Mouse (Mus musculus) heart, embryonic 15.5 days (tissue): Measurements from ENCODE around the gene Adam8. TPM values are rescaled to one million over a fixed set of nuclear protein-coding genes. Genes with fewer than 3 reads are reported as not detected.

Experiments
- ATAC-seq: fragments of 200-750 bp; cut with Nextera tagmentation; replicated peaks from 2 replicates; pipeline ENCODE4 v1.8.0; 2017; ENCODE audit warnings: low read depth, moderate TSS enrichment; ENCODE audit not compliant: insufficient number of reproducible peaks, insufficient read depth, low FRiP score
- H3K27ac ChIP-seq: fragments of 300-500 bp; sonication (generic); 2 replicates; pipeline ENCODE4 v1.5.1; 2015; ENCODE audit warnings: mild to moderate bottlenecking, inconsistent platforms
- H3K27me3 ChIP-seq: fragments of 300-500 bp; sonication (generic); 2 replicates; pipeline ENCODE4 v1.6.1; 2015; ENCODE audit warnings: inconsistent platforms
- H3K36me3 ChIP-seq: fragments of 300-500 bp; sonication (generic); 2 replicates; pipeline ENCODE4 v1.6.1; 2015; ENCODE audit warnings: mild to moderate bottlenecking, inconsistent platforms
- H3K4me1 ChIP-seq: fragments of 300-500 bp; sonication (generic); replicated peaks from 2 replicates; pipeline ENCODE4 v1.6.1; 2015; ENCODE audit warnings: inconsistent platforms
- H3K4me2 ChIP-seq: fragments of 300-500 bp; sonication (generic); 2 replicates; pipeline ENCODE4 v1.6.1; 2015; ENCODE audit warnings: inconsistent platforms, mild to moderate bottlenecking, moderate library complexity
- H3K4me3 ChIP-seq: fragments of 300-500 bp; sonication (generic); 2 replicates; pipeline ENCODE4 v1.5.1; 2015; ENCODE audit warnings: mild to moderate bottlenecking, inconsistent platforms
- H3K9ac ChIP-seq: fragments of 300-500 bp; sonication (generic); 2 replicates; pipeline ENCODE4 v1.6.1; 2015; ENCODE audit warnings: mild to moderate bottlenecking, inconsistent platforms
- H3K9me3 ChIP-seq: fragments of 300-500 bp; sonication (generic); replicated peaks from 2 replicates; pipeline ENCODE4 v1.6.1; 2016; ENCODE audit warnings: inconsistent platforms
- WGBS: fragments of 180-500 bp; shearing (Covaris S2); methylation state at CpG from one replicate; pipeline ENCODE4 v1.1.7; 2015; ENCODE audit warnings: mixed read lengths; 5-methylcytosine and 5-hydroxymethylcytosine counted together
- polyA plus RNA-seq: library from polyadenylated mRNA; unstranded; fragments of >200 nt; fragmentation: Nextera tagmentation; extraction: Ambion mirVana; gene quantifications from 2 replicates; pipeline ENCODE4 v1.2.1, GENCODE M21; 2015

Adam8 gene
- polyA plus RNA-seq, 1 experiment from 2014 or later: 1.3 TPM

GRCm38 (mm10) chr7:140001086-140001740 is 8.9 kb upstream of the Adam8 start:
- ATAC-seq: no peak
- H3K9me3 ChIP-seq: no peaks in the 10 kb centered on the region
- H3K27me3 ChIP-seq: no peaks in the 10 kb centered on the region
- H3K4me1 ChIP-seq: no peaks in the 10 kb centered on the region
- H3K36me3 ChIP-seq: peaks cover 78% of the 10 kb centered on the region
- no peak overlapping the region for H3K9ac ChIP-seq
- H3K4me3 ChIP-seq: no peak overlapping the region
- WGBS: 80% methylated on average over 12 of the region's 12 CpGs
- no peak overlapping the region for H3K4me2 ChIP-seq
- H3K27ac ChIP-seq: no peak overlapping the region

- peaks cover 67% of the 10 kb centered on the region for H3K36me3 ChIP-seq
- no peaks in the 10 kb centered on the region for H3K9me3 ChIP-seq
- H3K9ac ChIP-seq: no peak overlapping the region
- no peaks in the 10 kb centered on the region for H3K27me3 ChIP-seq
- H3K4me3 ChIP-seq: no peak overlapping the region
- no peak overlapping the region for H3K27ac ChIP-seq
- no peak overlapping the region for H3K4me2 ChIP-seq
- no peaks in the 10 kb centered on the region for H3K4me1 ChIP-seq
- 91% methylated on average over 13 of the region's 13 CpGs for WGBS
- ATAC-seq: no peak
These were observed 6.5 kb upstream of the Adam8 start for GRCm38 (mm10) chr7:139998691-139999350.

GRCm38 (mm10) chr7:139994676-139995075 is 2.3 kb upstream of the Adam8 start:
- Histone ChIP-seq H3K4me3 (no peak overlapping the region), H3K27me3 (0 out of 2 replicates have a peak, but pooled peaks cover 3% of the 10 kb centered on the region), H3K27ac (no peak overlapping the region), H3K9ac (no peak overlapping the region), H3K4me2 (no peak overlapping the region), H3K4me1 (no peaks in the 10 kb centered on the region), H3K9me3 (no peaks in the 10 kb centered on the region), H3K36me3 (peaks cover 37% of the 10 kb centered on the region)
- ATAC-seq: no peak
- 40% methylated on average over 3 of the region's 3 CpGs for WGBS

- Histone ChIP-seq H3K9ac (no peak overlapping the region), H3K9me3 (no peaks in the 10 kb centered on the region), H3K4me1 (no peaks in the 10 kb centered on the region), H3K4me3 (no peak overlapping the region), H3K27ac (no peak overlapping the region), H3K36me3 (peaks cover 33% of the 10 kb centered on the region), H3K27me3 (0 out of 2 replicates have a peak, but pooled peaks cover 3% of the 10 kb centered on the region), H3K4me2 (no peak overlapping the region)
- ATAC-seq: no peak
- 73% methylated on average over 4 of the region's 4 CpGs for WGBS
These were observed 1.8 kb upstream of the Adam8 start for GRCm38 (mm10) chr7:139994202-139994601.

GRCm38 (mm10) chr7:139993532-139993931 is 1.2 kb upstream of the Adam8 start:
- no peak overlapping the region for H3K4me2 ChIP-seq
- peaks cover 27% of the 10 kb centered on the region for H3K36me3 ChIP-seq
- H3K9ac ChIP-seq: no peak overlapping the region
- no peak overlapping the region for H3K4me3 ChIP-seq
- no peaks in the 10 kb centered on the region for H3K9me3 ChIP-seq
- WGBS: 91% methylated on average over 6 of the region's 6 CpGs
- no peak for ATAC-seq
- no peaks in the 10 kb centered on the region for H3K4me1 ChIP-seq
- H3K27me3 ChIP-seq: 0 out of 2 replicates have a peak, but pooled peaks cover 3% of the 10 kb centered on the region
- no peak overlapping the region for H3K27ac ChIP-seq

- Histone ChIP-seq H3K27me3 (0 out of 2 replicates have a peak, but pooled peaks cover 9% of the 10 kb centered on the region), H3K36me3 (peaks cover 3% of the 10 kb centered on the region; the same call in 1 of the 2 replicates), H3K9ac (no peak overlapping the region), H3K4me3 (no peak overlapping the region), H3K9me3 (no peaks in the 10 kb centered on the region), H3K27ac (no peak overlapping the region), H3K4me2 (no peak overlapping the region), H3K4me1 (no peaks in the 10 kb centered on the region)
- 70% methylated on average over 8 of the region's 8 CpGs for WGBS
- ATAC-seq: no peak
These were observed 1.4 kb downstream of the Adam8 start for GRCm38 (mm10) chr7:139990864-139991394.

GRCm38 (mm10) chr7:139988272-139988671 is 4.1 kb downstream of the Adam8 start:
- no peak overlapping the region for H3K9ac ChIP-seq
- no peak overlapping the region for H3K27ac ChIP-seq
- H3K4me2 ChIP-seq: no peak overlapping the region
- no peak overlapping the region for H3K4me3 ChIP-seq
- H3K36me3 ChIP-seq: no peaks in the 10 kb centered on the region
- H3K9me3 ChIP-seq: no peaks in the 10 kb centered on the region
- peaks cover 21% of the 10 kb centered on the region; the same call in 1 of the 2 replicates for H3K27me3 ChIP-seq
- no peak for ATAC-seq
- 72% methylated on average over 9 of the region's 9 CpGs for WGBS
- no peaks in the 10 kb centered on the region for H3K4me1 ChIP-seq

GRCm38 (mm10) chr7:139984505-139984904 is 7.9 kb downstream of the Adam8 start:
- no peak overlapping the region for H3K9ac ChIP-seq
- H3K27me3 ChIP-seq: peaks cover 24% of the 10 kb centered on the region
- H3K27ac ChIP-seq: no peak overlapping the region
- H3K4me3 ChIP-seq: no peak overlapping the region
- no peak for ATAC-seq
- no peaks in the 10 kb centered on the region for H3K9me3 ChIP-seq
- no peak overlapping the region for H3K4me2 ChIP-seq
- peaks cover 2% of the 10 kb centered on the region; the same call in 1 of the 2 replicates for H3K4me1 ChIP-seq
- no peaks in the 10 kb centered on the region for H3K36me3 ChIP-seq
- WGBS: 90% methylated on average over 11 of the region's 11 CpGs

- H3K4me1 ChIP-seq: peaks cover 14% of the 10 kb centered on the region
- peaks cover 34% of the 10 kb centered on the region for H3K27me3 ChIP-seq
- no peak overlapping the region for H3K4me2 ChIP-seq
- no peak overlapping the region for H3K27ac ChIP-seq
- no peak for ATAC-seq
- no peak overlapping the region for H3K4me3 ChIP-seq
- H3K9ac ChIP-seq: no peak overlapping the region
- no peaks in the 10 kb centered on the region for H3K9me3 ChIP-seq
- 66% methylated on average over 11 of the region's 11 CpGs for WGBS
- H3K36me3 ChIP-seq: no peaks in the 10 kb centered on the region
These were observed 10.3 kb downstream of the Adam8 start for GRCm38 (mm10) chr7:139982058-139982457.

- no peak overlapping the region for H3K9ac ChIP-seq
- H3K9me3 ChIP-seq: no peaks in the 10 kb centered on the region
- no peak overlapping the region for H3K4me3 ChIP-seq
- no peak overlapping the region for H3K27ac ChIP-seq
- ATAC-seq: no peak
- no peaks in the 10 kb centered on the region for H3K36me3 ChIP-seq
- H3K4me2 ChIP-seq: no peak overlapping the region
- peaks cover 14% of the 10 kb centered on the region for H3K4me1 ChIP-seq
- 55% methylated on average over 3 of the region's 3 CpGs for WGBS
- H3K27me3 ChIP-seq: peaks cover 37% of the 10 kb centered on the region
These were observed 11.6 kb downstream of the Adam8 start for GRCm38 (mm10) chr7:139980778-139981177.

GRCm38 (mm10) chr7:139979011-139979719 is 13.2 kb downstream of the Adam8 start:
- no peak overlapping the region for H3K27ac ChIP-seq
- H3K4me1 ChIP-seq: peaks cover 14% of the 10 kb centered on the region
- no peaks in the 10 kb centered on the region for H3K36me3 ChIP-seq
- peaks cover 33% of the 10 kb centered on the region for H3K27me3 ChIP-seq
- H3K4me3 ChIP-seq: peak overlapping the region; percentile 59
- no peak for ATAC-seq
- WGBS: 42% methylated on average over 13 of the region's 13 CpGs
- H3K9ac ChIP-seq: no peak overlapping the region
- H3K9me3 ChIP-seq: no peaks in the 10 kb centered on the region
- H3K4me2 ChIP-seq: peak overlapping the region; percentile 91
